In the genomic region with DNA sequence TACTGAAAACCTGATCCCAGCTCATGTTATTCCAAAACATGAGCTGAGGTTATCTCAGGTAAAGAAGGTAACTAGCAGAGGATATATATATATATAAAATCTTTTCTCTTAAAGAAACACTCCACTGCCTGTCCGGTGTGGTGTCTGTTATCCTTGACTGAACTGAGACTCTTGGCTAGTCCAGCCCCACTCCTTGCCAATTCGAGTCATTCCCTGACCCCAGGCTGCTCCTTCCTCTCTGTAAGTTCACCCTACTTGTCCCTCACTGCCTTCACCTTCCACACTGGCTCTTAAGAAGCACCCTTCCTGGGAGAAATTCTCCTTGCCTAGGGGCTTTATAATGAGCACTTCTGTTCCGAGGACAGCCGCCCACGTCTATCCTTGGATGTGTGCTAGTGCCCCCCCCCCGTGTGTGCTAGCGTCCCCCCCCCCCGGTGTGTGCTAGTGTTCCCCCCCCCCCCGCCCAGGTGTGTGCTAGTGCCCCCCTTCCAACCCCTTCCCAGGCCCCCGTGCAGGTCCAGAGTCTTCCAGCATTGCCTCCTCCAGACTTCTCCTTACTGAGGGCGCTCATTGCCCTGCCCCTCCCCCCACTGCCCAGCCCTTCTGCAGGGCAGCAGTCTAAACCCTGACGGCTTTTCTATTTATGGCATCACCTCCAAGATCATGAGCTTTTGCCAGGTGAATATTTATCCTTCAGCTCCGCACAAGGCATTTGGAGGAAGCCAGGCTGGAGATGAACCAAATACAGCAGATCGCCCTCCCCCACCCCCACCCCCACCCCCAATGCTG, we compare ENCODE assay signal across 8 mouse cellular contexts.
DNase-seq lines count a peak whose midpoint lies in the region; ATAC-seq and TF ChIP-seq lines count a peak whose summit lies in the region.

No protein-coding gene starts in this region.

- H3K4me3 ChIP-seq in heart, adult 2 months, result no peak overlapping the region
- no peak overlapping the region for H3K4me3 ChIP-seq in kidney, adult 2 months (ENCODE audit: insufficient read depth, low read depth, low read length)
- H3K4me3 ChIP-seq in midbrain, embryonic 15.5 days, result no peak overlapping the region

- intact Hi-C loops in heart, adult 2 months (cut with DNase I), result loop anchor here (2.0 kb wide), 1 partner anchor 54 kb away; no protein-coding TSS in a partner anchor

- TF ChIP-seq EP300 in heart, adult 2 months (IDR thresholded peaks at IDR 0.05; ENCODE audit: insufficient read depth, low read depth, low read length), result no peak

- no peaks in the 10 kb centered on the region for H3K27me3 ChIP-seq in heart, adult 2 months (ENCODE audit: control insufficient read depth, insufficient read depth, low read length)
- H3K27me3 ChIP-seq in kidney, adult 2 months (replicated peaks; ENCODE audit: control insufficient read depth, insufficient read depth, low read length), result no peaks in the 10 kb centered on the region
- H3K27me3 ChIP-seq in midbrain, embryonic 15.5 days (replicated peaks), result no peaks in the 10 kb centered on the region

- H3K4me1 ChIP-seq in heart, adult 2 months (ENCODE audit: control insufficient read depth, insufficient read depth, low read length), result no peaks in the 10 kb centered on the region; the same call in 1 of the 2 replicates
- H3K4me1 ChIP-seq in kidney, adult 2 months (ENCODE audit: control insufficient read depth, insufficient read depth, low read length), result no peaks in the 10 kb centered on the region
- H3K4me1 ChIP-seq in midbrain, embryonic 15.5 days, result peaks cover 7% of the 10 kb centered on the region; the same call in 1 of the 2 replicates

- H3K27ac ChIP-seq in heart, adult 2 months, result peak overlapping the region; percentile 66
- no peak overlapping the region for H3K27ac ChIP-seq in kidney, adult 2 months (ENCODE audit: insufficient read depth, low read depth, low read length)
- no peak overlapping the region for H3K27ac ChIP-seq in midbrain, embryonic 15.5 days

- WGBS in heart, adult 2 months, result 28% methylated on average over 12 of the region's 14 CpGs
- 12% methylated on average over 14 of the region's 14 CpGs for WGBS in kidney, adult 2 months
- 27% methylated on average over 11 of the region's 14 CpGs for WGBS in midbrain, embryonic 15.5 days

- H3K4me2 ChIP-seq in midbrain, embryonic 15.5 days, result no peak overlapping the region

- no peak for TF ChIP-seq POLR2A in heart, adult 2 months (IDR thresholded peaks at IDR 0.05; ENCODE audit: insufficient read depth, low read depth, low read length)
- TF ChIP-seq POLR2A in kidney, adult 2 months (IDR thresholded peaks at IDR 0.05; ENCODE audit: low read depth, low read length), result no peak

- TF ChIP-seq CTCF in heart, adult 2 months (IDR thresholded peaks at IDR 0.05), result no peak
- TF ChIP-seq CTCF in kidney, adult 2 months (conservative IDR thresholded peaks at IDR 0.05; ENCODE audit: insufficient read depth, insufficient read length, low read depth, low read length), result no peak

- peak; percentile 38 for DNase-seq in urinary bladder, postnatal 25 days (ENCODE audit: low spot score)
- DNase-seq in urinary bladder, adult 18-20 months (ENCODE audit: low spot score in 2 of 2), result no peak
- peak; percentile 44 to 57 for DNase-seq in heart, adult 2 months
- DNase-seq in kidney, adult 2 months, result peak; percentile 63
- no peak for DNase-seq in thymus, postnatal 25 days
- DNase-seq in urinary bladder, postnatal 10 days (ENCODE audit: low spot score), result no peak
- no peak for DNase-seq in thymus, postnatal 14 days

- no peaks in the 10 kb centered on the region for H3K9me3 ChIP-seq in midbrain, embryonic 15.5 days

- peak overlapping the region; percentile 29; the same call in 1 of the 2 replicates for H3K9ac ChIP-seq in heart, adult 2 months (ENCODE audit: low read depth, low read length)
- H3K9ac ChIP-seq in midbrain, embryonic 15.5 days, result no peak overlapping the region

- H3K79me2 ChIP-seq in heart, adult 2 months (replicated peaks; ENCODE audit: control insufficient read depth, insufficient read depth, low read length), result no peaks in the 10 kb centered on the region

- ATAC-seq in midbrain, embryonic 15.5 days (replicated peaks), result 0 out of 2 replicates have a peak, but pooled peaks have one; percentile 63

- no peaks in the 10 kb centered on the region for H3K36me3 ChIP-seq in heart, adult 2 months (ENCODE audit: control insufficient read depth, insufficient read depth, low read length)
- H3K36me3 ChIP-seq in kidney, adult 2 months (ENCODE audit: control insufficient read depth, insufficient read depth, low read length), result no peaks in the 10 kb centered on the region
- H3K36me3 ChIP-seq in midbrain, embryonic 15.5 days (replicated peaks), result no peaks in the 10 kb centered on the region

Comparison
In these comparisons a context has a peak if more than half of its experiments do, and no peak if none do; other contexts are left out.
1. DNase-seq: peak in urinary bladder, postnatal 25 days (single experiment), heart, adult 2 months (2 of 2) and kidney, adult 2 months (single experiment); none in urinary bladder, adult 18-20 months (0 of 2), thymus, postnatal 25 days (single experiment), urinary bladder, postnatal 10 days (single experiment) and thymus, postnatal 14 days (single experiment).